Mouse (Mus musculus) MEL-GATA-1-ER (cell line): ENCODE results near the gene Cela3b.
"Not testable (repeated sequence)": the region's sequence is repeated elsewhere in the genome, so short reads cannot be mapped to it uniquely, and the experiment has no call there.

Experiments
- DNase-seq: peaks from one replicate; pipeline ENCODE4 v3.0.0-alpha.2; 2012; ENCODE audit warnings: low read depth; ENCODE audit errors: extremely low read depth

The Cela3b gene

GRCm38 (mm10) chr4:137417712-137418564, 12.4 kb downstream of the Cela3b start:
- peak; percentile 49 for DNase-seq

GRCm38 (mm10) chr4:137414936-137415335, 15.4 kb downstream of the Cela3b start:
- DNase-seq = no peak

GRCm38 (mm10) chr4:137412185-137412709, 18.1 kb downstream of the Cela3b start:
- DNase-seq = not testable (repeated sequence)

- DNase-seq = no peak
These were observed 20.6 kb downstream of the Cela3b start, which contains the start of gene Cela3a for GRCm38 (mm10) chr4:137409691-137410090. Gene Cela3a, minus strand, starts transcription at chr4:137409791.

- DNase-seq = no peak
These were observed 24.8 kb downstream of the Cela3b start for GRCm38 (mm10) chr4:137405571-137405970.

GRCm38 (mm10) chr4:137396641-137397525, 33.5 kb downstream of the Cela3b start:
- DNase-seq = no peak

GRCm38 (mm10) chr4:137393378-137394135, 36.8 kb downstream of the Cela3b start:
- no peak for DNase-seq

- no peak for DNase-seq
These were observed 37.5 kb downstream of the Cela3b start for GRCm38 (mm10) chr4:137392874-137393273.

- no peak for DNase-seq
These were observed 39.1 kb downstream of the Cela3b start for GRCm38 (mm10) chr4:137391287-137391686.

- no peak for DNase-seq
These were observed 40.1 kb downstream of the Cela3b start for GRCm38 (mm10) chr4:137390196-137390595.

GRCm38 (mm10) chr4:137388983-137389382, 41.4 kb downstream of the Cela3b start:
- no peak for DNase-seq

- peak; percentile 85 for DNase-seq
These were observed 42.1 kb downstream of the Cela3b start for GRCm38 (mm10) chr4:137388059-137388794.

GRCm38 (mm10) chr4:137387482-137388058, 42.8 kb downstream of the Cela3b start:
- peak; percentile 19 for DNase-seq

GRCm38 (mm10) chr4:137380702-137381605, 49.4 kb downstream of the Cela3b start:
- DNase-seq = no peak

- DNase-seq = no peak
These were observed 50.6 kb downstream of the Cela3b start for GRCm38 (mm10) chr4:137379713-137380255.

GRCm38 (mm10) chr4:137379085-137379484, 51.3 kb downstream of the Cela3b start:
- DNase-seq = no peak

GRCm38 (mm10) chr4:137377526-137378304, 52.6 kb downstream of the Cela3b start:
- DNase-seq = no peak

GRCm38 (mm10) chr4:137376778-137377177, 53.6 kb downstream of the Cela3b start:
- no peak for DNase-seq
